Mouse (Mus musculus): Measurements from ENCODE around the gene Phldb3. TPM values are rescaled to one million over a fixed set of nuclear protein-coding genes. Genes with fewer than 3 reads are reported as not detected.

Phldb3 gene
- polyA plus RNA-seq, 1 experiment from 2014 or later, result 0.12 TPM

DNA sequence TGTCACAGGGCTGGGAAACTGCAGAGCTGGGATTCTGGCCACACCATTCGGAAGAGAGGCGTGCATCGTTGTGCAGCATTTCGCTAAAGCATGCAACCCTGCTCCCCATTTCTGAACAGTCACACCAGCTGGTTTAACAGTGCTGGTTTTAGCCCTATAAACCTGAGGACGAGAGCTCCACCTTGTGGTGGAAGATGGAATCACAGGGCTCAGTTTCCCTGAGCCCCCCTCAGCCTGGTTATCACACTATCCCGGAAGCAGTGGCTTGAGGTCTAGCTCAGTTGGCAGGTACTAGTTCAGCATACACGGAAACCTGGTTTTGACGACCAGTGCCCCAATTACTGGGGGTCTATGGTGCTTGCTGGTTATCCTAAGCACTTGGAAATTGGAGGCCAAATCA is 52.0 kb downstream of the Phldb3 start:
- Histone ChIP-seq H3K4me3 (ENCODE audit: low read depth, low read length) (no peak overlapping the region), H3K9me3 (ENCODE audit: low read length) (no peaks in the 10 kb centered on the region), H3K4me2 (ENCODE audit: low read depth, low read length) (no peak overlapping the region), H3K27ac (ENCODE audit: low read depth) (no peak overlapping the region), H3K36me3 (replicated peaks; ENCODE audit: insufficient read depth, low read length) (no peaks in the 10 kb centered on the region), H3K27me3 (ENCODE audit: insufficient read depth, low read length) (no peaks in the 10 kb centered on the region), H3K9ac (replicated peaks) (no peak overlapping the region), H3K4me1 (ENCODE audit: insufficient read depth) (no peaks in the 10 kb centered on the region)
- WGBS (ENCODE audit: insufficient replicate concordance), result 9% methylated on average over 8 of the region's 8 CpGs
- peak; percentile 82 for DNase-seq
- peak; percentile 60 for ATAC-seq
- TF ChIP-seq EP300 (IDR thresholded peaks at IDR 0.05; ENCODE audit: low read depth) (no peak), CTCF (IDR thresholded peaks at IDR 0.05; ENCODE audit: low read depth) (peak; percentile 96)

- H3K27ac ChIP-seq (ENCODE audit: low read depth), result no peak overlapping the region
- H3K36me3 ChIP-seq (replicated peaks; ENCODE audit: insufficient read depth, low read length), result no peaks in the 10 kb centered on the region
- DNase-seq, result no peak
- no peak for ATAC-seq
- H3K9ac ChIP-seq (replicated peaks), result no peak overlapping the region
- no peak for TF ChIP-seq CTCF (IDR thresholded peaks at IDR 0.05; ENCODE audit: low read depth)
- no peak for TF ChIP-seq EP300 (IDR thresholded peaks at IDR 0.05; ENCODE audit: low read depth)
- no peaks in the 10 kb centered on the region for H3K4me1 ChIP-seq (ENCODE audit: insufficient read depth)
- H3K4me3 ChIP-seq (ENCODE audit: low read depth, low read length), result no peak overlapping the region
- 56% methylated on average over 8 of the region's 8 CpGs for WGBS (ENCODE audit: insufficient replicate concordance)
- no peaks in the 10 kb centered on the region for H3K27me3 ChIP-seq (ENCODE audit: insufficient read depth, low read length)
- no peak overlapping the region for H3K4me2 ChIP-seq (ENCODE audit: low read depth, low read length)
- no peaks in the 10 kb centered on the region for H3K9me3 ChIP-seq (ENCODE audit: low read length)
Observed at GRCm38 (mm10) chr7:24664301-24664700, 53.7 kb downstream of the Phldb3 start.

DNA sequence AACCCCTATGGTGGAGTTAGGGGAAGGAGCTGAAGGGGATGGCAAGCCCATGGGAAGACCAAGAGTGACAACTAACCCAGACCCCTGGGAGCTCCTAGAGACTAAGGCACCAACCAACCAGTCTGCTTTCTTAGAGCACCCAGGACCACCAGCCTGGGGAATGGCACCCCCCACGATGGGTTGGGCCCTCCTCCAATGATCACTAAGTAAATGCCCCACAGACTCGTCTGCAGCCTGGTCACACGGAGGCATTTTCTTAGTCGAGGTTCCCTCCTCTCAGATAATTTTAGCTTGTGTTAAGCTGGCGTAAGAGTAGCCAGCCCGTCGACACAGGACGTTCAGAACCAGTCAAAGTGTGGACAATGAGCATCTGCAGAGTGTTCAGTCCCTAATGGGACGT is 54.4 kb downstream of the Phldb3 start:
- H3K27me3 ChIP-seq (ENCODE audit: insufficient read depth, low read length), result no peaks in the 10 kb centered on the region
- H3K36me3 ChIP-seq (replicated peaks; ENCODE audit: insufficient read depth, low read length), result no peaks in the 10 kb centered on the region
- H3K27ac ChIP-seq (ENCODE audit: low read depth), result no peak overlapping the region
- WGBS (ENCODE audit: insufficient replicate concordance), result 69% methylated on average over 9 of the region's 9 CpGs
- H3K4me1 ChIP-seq (ENCODE audit: insufficient read depth), result no peaks in the 10 kb centered on the region
- no peak for TF ChIP-seq EP300 (IDR thresholded peaks at IDR 0.05; ENCODE audit: low read depth)
- no peak for TF ChIP-seq CTCF (IDR thresholded peaks at IDR 0.05; ENCODE audit: low read depth)
- DNase-seq (no peak), ATAC-seq (no peak)
- no peaks in the 10 kb centered on the region for H3K9me3 ChIP-seq (ENCODE audit: low read length)
- H3K4me3 ChIP-seq (ENCODE audit: low read depth, low read length), result no peak overlapping the region
- H3K9ac ChIP-seq (replicated peaks), result no peak overlapping the region
- H3K4me2 ChIP-seq (ENCODE audit: low read depth, low read length), result no peak overlapping the region

- Histone ChIP-seq H3K27ac (ENCODE audit: low read depth) (no peak overlapping the region), H3K4me3 (ENCODE audit: low read depth, low read length) (no peak overlapping the region), H3K36me3 (replicated peaks; ENCODE audit: insufficient read depth, low read length) (no peaks in the 10 kb centered on the region), H3K4me2 (ENCODE audit: low read depth, low read length) (no peak overlapping the region), H3K27me3 (ENCODE audit: insufficient read depth, low read length) (no peaks in the 10 kb centered on the region), H3K4me1 (ENCODE audit: insufficient read depth) (no peaks in the 10 kb centered on the region), H3K9ac (replicated peaks) (no peak overlapping the region), H3K9me3 (ENCODE audit: low read length) (no peaks in the 10 kb centered on the region)
- TF ChIP-seq CTCF (IDR thresholded peaks at IDR 0.05; ENCODE audit: low read depth) (no peak), EP300 (IDR thresholded peaks at IDR 0.05; ENCODE audit: low read depth) (no peak)
- WGBS (ENCODE audit: insufficient replicate concordance), result 86% methylated on average over 23 of the region's 23 CpGs
- no peak for DNase-seq
- ATAC-seq, result no peak
Observed at GRCm38 (mm10) chr7:24671944-24672439, 61.4 kb downstream of the Phldb3 start.

- no peaks in the 10 kb centered on the region for H3K36me3 ChIP-seq (replicated peaks; ENCODE audit: insufficient read depth, low read length)
- TF ChIP-seq CTCF (IDR thresholded peaks at IDR 0.05; ENCODE audit: low read depth), result no peak
- no peak for TF ChIP-seq EP300 (IDR thresholded peaks at IDR 0.05; ENCODE audit: low read depth)
- H3K9ac ChIP-seq (replicated peaks), result no peak within 1 kb of the TSS
- no peak within 1 kb of the TSS for H3K4me3 ChIP-seq (ENCODE audit: low read depth, low read length)
- ATAC-seq, result no peak
- H3K27ac ChIP-seq (ENCODE audit: low read depth), result no peak within 1 kb of the TSS
- no peak for DNase-seq
- H3K4me2 ChIP-seq (ENCODE audit: low read depth, low read length), result no peak within 1 kb of the TSS
- 75% methylated on average over 9 of the region's 9 CpGs for WGBS (ENCODE audit: insufficient replicate concordance)
- H3K27me3 ChIP-seq (ENCODE audit: insufficient read depth, low read length), result no peaks in the 10 kb centered on the region
- no peaks in the 10 kb centered on the region for H3K4me1 ChIP-seq (ENCODE audit: insufficient read depth)
- H3K9me3 ChIP-seq (ENCODE audit: low read length), result no peaks in the 10 kb centered on the region
Observed at GRCm38 (mm10) chr7:24676575-24676974, 66.0 kb downstream of the Phldb3 start, which contains the start of gene Tex101. TSS of gene Tex101 (minus strand) at chr7:24676675.

Other genes with a start within 250 kb of the Phldb3 start
- gene Kcnn4, start 240.5 kb upstream of the Phldb3 start, polyA plus RNA-seq (2015; fragmentation: Nextera tagmentation; extraction: Ambion mirVana), result 41.0 and 41.9 TPM in 2 replicates
- 8.2 and 8.7 TPM in 2 replicates for gene Smg9, start 211.1 kb upstream of the Phldb3 start, polyA plus RNA-seq (2015; fragmentation: Nextera tagmentation; extraction: Ambion mirVana)
- 0.18 and 0.28 TPM in 2 replicates for gene Irgc1, start 158.5 kb upstream of the Phldb3 start, polyA plus RNA-seq (2015; fragmentation: Nextera tagmentation; extraction: Ambion mirVana)
- gene Plaur, start 148.3 kb upstream of the Phldb3 start, polyA plus RNA-seq (2015; fragmentation: Nextera tagmentation; extraction: Ambion mirVana), result 9.3 and 10.8 TPM in 2 replicates
- gene Cadm4, start 128.7 kb upstream of the Phldb3 start, polyA plus RNA-seq (2015; fragmentation: Nextera tagmentation; extraction: Ambion mirVana), result 0.17 and 0.46 TPM in 2 replicates
- gene Zfp428, start 103.8 kb upstream of the Phldb3 start, polyA plus RNA-seq (2015; fragmentation: Nextera tagmentation; extraction: Ambion mirVana), result 3.3 and 4.1 TPM in 2 replicates
- gene AC161166.1, start 98.3 kb upstream of the Phldb3 start, polyA plus RNA-seq (2015; fragmentation: Nextera tagmentation; extraction: Ambion mirVana), result not detected in 2 replicates
- 1.3 and 1.6 TPM in 2 replicates for gene Irgq, start 80.1 kb upstream of the Phldb3 start, polyA plus RNA-seq (2015; fragmentation: Nextera tagmentation; extraction: Ambion mirVana)
- 0.13 TPM in 1 of 2 replicates, not detected in the other for gene Pinlyp, start 64.6 kb upstream of the Phldb3 start, polyA plus RNA-seq (2015; fragmentation: Nextera tagmentation; extraction: Ambion mirVana)
- gene Xrcc1, start 64.5 kb upstream of the Phldb3 start, polyA plus RNA-seq (2015; fragmentation: Nextera tagmentation; extraction: Ambion mirVana), result 17.9 and 18.0 TPM in 2 replicates
- 39.7 and 40.9 TPM in 2 replicates for gene Ethe1, start 23.2 kb upstream of the Phldb3 start, polyA plus RNA-seq (2015; fragmentation: Nextera tagmentation; extraction: Ambion mirVana)
- 0.13 and 0.15 TPM in 2 replicates for gene Zfp575, start 23.1 kb upstream of the Phldb3 start, polyA plus RNA-seq (2015; fragmentation: Nextera tagmentation; extraction: Ambion mirVana)
- gene Lypd3, start 25.8 kb downstream of the Phldb3 start, polyA plus RNA-seq (2015; fragmentation: Nextera tagmentation; extraction: Ambion mirVana), result not detected in 2 replicates
- gene Tex101, start 65.9 kb downstream of the Phldb3 start, polyA plus RNA-seq (2015; fragmentation: Nextera tagmentation; extraction: Ambion mirVana), result not detected in 2 replicates
- not detected in 2 replicates for gene BC049730, start 98.5 kb downstream of the Phldb3 start, polyA plus RNA-seq (2015; fragmentation: Nextera tagmentation; extraction: Ambion mirVana)
- not detected in 2 replicates for gene Gm4763, start 116.1 kb downstream of the Phldb3 start, polyA plus RNA-seq (2015; fragmentation: Nextera tagmentation; extraction: Ambion mirVana)
- 18.9 and 20.5 TPM in 2 replicates for gene Cd177, start 149.5 kb downstream of the Phldb3 start, polyA plus RNA-seq (2015; fragmentation: Nextera tagmentation; extraction: Ambion mirVana)
- 5.0 and 5.3 TPM in 2 replicates for gene Ceacam10, start 166.4 kb downstream of the Phldb3 start, polyA plus RNA-seq (2015; fragmentation: Nextera tagmentation; extraction: Ambion mirVana)